Mouse (Mus musculus) testis, adult 2 months (tissue): ENCODE results near the gene Maz.

ENCODE experiments used
- CTCF ChIP-seq: fragments of 200-500 bp; IDR thresholded peaks from 2 replicates; pipeline ENCODE4 v1.5.1; 2012; ENCODE audit warnings: low read depth, mild to moderate bottlenecking, inconsistent platforms, low read length, moderate library complexity; ENCODE audit not compliant: control insufficient read depth, insufficient read depth, insufficient replicate concordance
- POLR2A ChIP-seq: fragments of 200-500 bp; IDR thresholded peaks from 2 replicates; pipeline ENCODE4 v1.6.1; 2012; ENCODE audit warnings: low read depth, mild to moderate bottlenecking, inconsistent platforms, low read length, moderate library complexity; ENCODE audit not compliant: control insufficient read depth

DNA sequence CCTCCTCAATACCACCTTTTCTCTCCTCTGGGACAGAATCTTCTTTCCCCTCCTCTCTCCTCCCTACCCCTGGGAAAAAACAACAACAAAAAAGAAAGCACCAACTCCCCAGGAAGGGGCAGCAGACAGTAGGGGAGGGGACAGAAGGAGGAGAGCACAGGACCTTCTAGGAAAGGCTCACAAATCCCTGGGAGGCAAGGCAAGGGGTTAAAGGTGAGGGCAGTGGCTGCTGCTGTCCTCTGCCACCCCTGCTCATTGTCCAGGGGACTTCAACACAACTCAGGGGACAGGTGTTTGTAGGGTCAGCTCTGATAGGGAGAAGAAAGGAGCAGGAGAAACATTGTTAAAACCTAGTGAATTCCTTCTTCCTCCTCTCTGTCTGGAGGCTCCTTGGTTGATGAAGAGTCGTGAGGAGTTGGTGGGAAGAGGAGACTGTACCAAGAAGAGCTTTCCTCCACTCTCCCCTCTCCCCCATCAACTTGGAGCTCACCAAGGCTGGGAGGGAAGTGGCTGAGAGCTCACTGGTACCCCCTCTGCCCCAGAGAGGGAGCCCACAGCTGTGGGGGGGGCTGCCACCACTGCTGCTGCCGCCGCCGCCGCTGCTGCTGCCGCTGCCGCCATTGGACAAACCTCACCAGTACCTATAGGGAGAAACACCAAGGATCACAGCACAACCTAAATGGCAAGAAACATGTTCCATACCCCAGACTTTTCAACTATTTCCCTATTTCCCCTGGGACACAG lies 4.1 kb downstream of the Maz start:
- TF ChIP-seq POLR2A: no peak
- no peak for TF ChIP-seq CTCF
